Mouse (Mus musculus) heart, embryonic 14.5 days (tissue): Measurements from ENCODE around the gene Myrip. TPM values are rescaled to one million over a fixed set of nuclear protein-coding genes. Genes with fewer than 3 reads are reported as not detected.
"Not testable (repeated sequence)": the region's sequence is repeated elsewhere in the genome, so short reads cannot be mapped to it uniquely, and the experiment has no call there.

ENCODE experiments used
- ATAC-seq: fragments of 200-750 bp; cut with Nextera tagmentation; 2 replicates; pipeline ENCODE4 v1.8.0; 2017; ENCODE audit warnings: low read depth, moderate TSS enrichment; ENCODE audit not compliant: insufficient number of reproducible peaks, insufficient read depth, low FRiP score
- H3K27ac ChIP-seq, 2 experiments: fragments of 200-500 bp in 1 of 2; fragments of 300-500 bp in 1 of 2; sonication (generic) in 1 of 2; replicated peaks in 1 of 2; 2 replicates each; pipeline ENCODE4 v1.5.1; 2012 to 2014; ENCODE audit warnings: low read depth in 2 of 2, low read length in 2 of 2, control low read depth in 1 of 2, mild to moderate bottlenecking in 1 of 2, mixed read lengths in 1 of 2; ENCODE audit not compliant: control insufficient read depth in 1 of 2, insufficient read depth in 1 of 2
- H3K27me3 ChIP-seq: fragments of 300-500 bp; sonication (generic); 2 replicates; pipeline ENCODE4 v1.6.1; 2014; ENCODE audit warnings: mild to moderate bottlenecking, low read length, control low read depth; ENCODE audit not compliant: control insufficient read depth, insufficient read depth
- H3K36me3 ChIP-seq: fragments of 300-500 bp; sonication (generic); 2 replicates; pipeline ENCODE4 v1.6.1; 2014; ENCODE audit warnings: mild to moderate bottlenecking, control low read depth, low read length, mixed read lengths; ENCODE audit not compliant: control insufficient read depth, insufficient read depth
- H3K4me1 ChIP-seq, 2 experiments: fragments of 200-500 bp in 1 of 2; fragments of 300-500 bp in 1 of 2; sonication (generic) in 1 of 2; 2 replicates each; pipeline ENCODE4 v1.6.1; 2012 to 2014; ENCODE audit warnings: low read length in 2 of 2, control low read depth in 1 of 2, mixed read lengths in 1 of 2; ENCODE audit not compliant: control insufficient read depth in 2 of 2, insufficient read depth in 2 of 2
- H3K4me2 ChIP-seq: fragments of 300-500 bp; sonication (generic); 2 replicates; pipeline ENCODE4 v1.6.1; 2014; ENCODE audit warnings: mild to moderate bottlenecking, low read length
- H3K4me3 ChIP-seq, 2 experiments: fragments of 200-500 bp in 1 of 2; fragments of 300-500 bp in 1 of 2; sonication (generic) in 1 of 2; 2 replicates each; pipeline ENCODE4 v1.5.1; 2012 to 2014; ENCODE audit warnings: low read length in 2 of 2, mild to moderate bottlenecking in 2 of 2, control low read depth in 1 of 2, low read depth in 1 of 2, moderate library complexity in 1 of 2; ENCODE audit not compliant: control insufficient read depth in 1 of 2, insufficient read depth in 1 of 2
- H3K9ac ChIP-seq: fragments of 300-500 bp; sonication (generic); 2 replicates; pipeline ENCODE4 v1.6.1; 2014; ENCODE audit warnings: mild to moderate bottlenecking, low read length
- H3K9me3 ChIP-seq: fragments of 300-500 bp; sonication (generic); 2 replicates; pipeline ENCODE4 v1.6.1; 2016; ENCODE audit warnings: low read length, control low read depth; ENCODE audit not compliant: control insufficient read depth
- WGBS: fragments of 180-500 bp; shearing (Covaris S2); extraction: QIAGEN DNeasy Blood & Tissue Kit; methylation state at CpG from one replicate; pipeline ENCODE4 v1.1.7; 2014; 5-methylcytosine and 5-hydroxymethylcytosine counted together
- polyA plus RNA-seq: library from polyadenylated mRNA; unstranded; fragments of >200 nt; fragmentation: Nextera tagmentation; extraction: Ambion mirVana; gene quantifications from 2 replicates; pipeline ENCODE4 v1.2.1, GENCODE M21; 2014

Myrip gene
- polyA plus RNA-seq, 1 experiment from 2014 or later, result 0.46 TPM

DNA sequence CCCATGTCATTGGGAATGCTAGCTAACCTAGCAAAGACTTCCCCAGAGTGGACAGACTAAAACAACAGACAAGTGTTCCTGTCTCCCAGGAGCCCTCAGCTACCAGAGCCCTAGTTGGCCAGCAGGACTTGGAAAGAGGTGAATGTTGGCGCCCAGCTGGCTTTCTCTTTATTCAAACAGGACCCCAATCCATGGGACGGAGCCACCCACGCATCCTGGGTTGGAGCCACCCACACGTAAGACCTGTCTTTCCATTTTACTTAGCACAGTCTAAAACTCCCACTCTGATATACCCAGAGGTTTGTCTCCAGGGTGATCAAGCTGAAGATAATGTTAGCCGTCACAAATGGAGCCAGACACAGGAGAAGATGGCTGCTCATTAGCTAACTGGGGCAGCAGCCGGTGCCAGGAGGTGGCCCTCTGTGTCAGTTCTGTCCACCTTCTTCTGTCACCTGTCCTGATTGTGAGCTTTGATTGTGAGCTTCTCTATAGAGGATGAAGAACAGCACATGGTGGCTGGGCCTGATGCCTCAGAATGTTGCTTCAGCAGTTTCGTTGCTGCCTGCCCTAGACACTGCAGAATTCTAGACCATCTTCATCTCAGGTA, 95.4 kb downstream of the Myrip start:
- no peaks in the 10 kb centered on the region for H3K4me1 ChIP-seq
- ATAC-seq, result no peak
- no peak overlapping the region for H3K4me2 ChIP-seq
- H3K4me3 ChIP-seq, result no peak overlapping the region
- 84% methylated on average over 7 of the region's 7 CpGs for WGBS
- H3K27ac ChIP-seq, result no peak overlapping the region
- H3K36me3 ChIP-seq, result no peaks in the 10 kb centered on the region
- H3K9ac ChIP-seq, result no peak overlapping the region
- no peaks in the 10 kb centered on the region for H3K27me3 ChIP-seq
- no peaks in the 10 kb centered on the region for H3K9me3 ChIP-seq

DNA sequence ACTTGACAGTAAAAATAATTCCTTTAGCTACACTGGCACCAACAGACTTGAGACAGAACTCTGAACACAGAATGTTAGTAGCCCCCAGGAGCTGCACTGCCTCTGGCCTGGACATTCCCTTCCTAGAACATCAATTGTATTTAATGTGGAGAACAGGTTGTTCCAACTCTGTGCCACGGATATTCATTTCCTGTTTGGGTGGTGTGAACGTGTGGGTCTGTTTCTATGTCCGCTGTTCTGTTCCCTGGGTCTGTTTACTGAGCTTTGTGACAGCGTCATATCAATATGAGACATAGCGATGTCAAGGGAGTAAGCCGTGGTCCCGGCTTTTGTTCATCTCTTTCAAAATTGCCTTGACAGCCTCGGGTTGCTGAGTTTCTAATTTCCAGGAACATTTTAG, 97.0 kb downstream of the Myrip start:
- Histone ChIP-seq H3K27ac (no peak overlapping the region), H3K4me2 (no peak overlapping the region), H3K27me3 (no peaks in the 10 kb centered on the region), H3K4me1 (peaks cover 6 to 8% of the 10 kb centered on the region in 2 experiments), H3K9me3 (no peaks in the 10 kb centered on the region), H3K36me3 (no peaks in the 10 kb centered on the region), H3K9ac (no peak overlapping the region), H3K4me3 (no peak overlapping the region)
- ATAC-seq, result no peak
- WGBS, result 77% methylated on average over 8 of the region's 8 CpGs

GRCm38 (mm10) chr9:120399537-120399936, 98.2 kb downstream of the Myrip start:
- not testable (repeated sequence) for H3K9ac ChIP-seq, ATAC-seq, H3K9me3 ChIP-seq, H3K4me3 ChIP-seq, H3K27ac ChIP-seq, H3K4me2 ChIP-seq, H3K36me3 ChIP-seq, H3K27me3 ChIP-seq
- H3K4me1 ChIP-seq, result peaks cover 6 to 14% of the 10 kb centered on the region in 2 experiments
- WGBS, result 85% methylated on average over 2 of the region's 2 CpGs

DNA sequence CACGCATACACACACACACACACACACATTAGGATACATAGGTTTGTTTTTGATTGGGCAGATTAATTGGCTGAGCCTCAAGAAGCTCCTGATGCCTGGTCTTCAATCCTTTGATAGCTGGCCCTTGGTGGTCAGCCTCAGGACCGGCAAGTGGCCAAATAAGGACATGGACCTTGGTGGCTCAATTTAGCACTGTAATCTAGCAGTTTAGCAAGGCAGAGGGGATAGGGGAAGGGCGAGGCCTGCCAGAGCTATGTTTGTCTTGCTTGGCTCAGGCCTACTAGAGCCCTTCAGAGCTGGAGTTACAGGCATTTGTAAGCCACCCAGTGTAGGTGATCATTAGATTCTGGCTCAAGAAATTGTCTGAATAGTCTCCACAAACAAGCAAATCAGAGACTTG, 101.1 kb downstream of the Myrip start:
- Histone ChIP-seq H3K36me3 (no peaks in the 10 kb centered on the region), H3K27me3 (no peaks in the 10 kb centered on the region), H3K9me3 (no peaks in the 10 kb centered on the region), H3K27ac (peak overlapping the region; percentile 36 to 69; a peak in 3 of 4 replicates), H3K4me1 (peaks cover 6 to 14% of the 10 kb centered on the region in 2 experiments), H3K4me2 (no peak overlapping the region), H3K9ac (no peak overlapping the region), H3K4me3 (no peak overlapping the region)
- peak; percentile 58; the same call in 1 of the 2 replicates for ATAC-seq
- WGBS, result 47% methylated on average over 3 of the region's 3 CpGs

- no peak overlapping the region for H3K4me2 ChIP-seq
- H3K4me1 ChIP-seq, result peaks cover 6 to 14% of the 10 kb centered on the region in 2 experiments
- no peaks in the 10 kb centered on the region for H3K27me3 ChIP-seq
- H3K27ac ChIP-seq, result no peak overlapping the region
- 56% methylated on average over 5 of the region's 5 CpGs for WGBS
- H3K4me3 ChIP-seq, result no peak overlapping the region
- H3K36me3 ChIP-seq, result no peaks in the 10 kb centered on the region
- no peaks in the 10 kb centered on the region for H3K9me3 ChIP-seq
- ATAC-seq, result no peak
- H3K9ac ChIP-seq, result no peak overlapping the region
Measured at GRCm38 (mm10) chr9:120403661-120404060, 102.3 kb downstream of the Myrip start.

- no peaks in the 10 kb centered on the region for H3K4me1 ChIP-seq
- no peak overlapping the region for H3K4me3 ChIP-seq
- no peak overlapping the region for H3K4me2 ChIP-seq
- no peaks in the 10 kb centered on the region for H3K9me3 ChIP-seq
- WGBS, result 81% methylated on average over 17 of the region's 17 CpGs
- H3K27me3 ChIP-seq, result no peaks in the 10 kb centered on the region
- H3K27ac ChIP-seq, result no peak overlapping the region
- H3K9ac ChIP-seq, result no peak overlapping the region
- H3K36me3 ChIP-seq, result no peaks in the 10 kb centered on the region
- no peak for ATAC-seq
Measured at GRCm38 (mm10) chr9:120409663-120410181, 108.4 kb downstream of the Myrip start.

DNA sequence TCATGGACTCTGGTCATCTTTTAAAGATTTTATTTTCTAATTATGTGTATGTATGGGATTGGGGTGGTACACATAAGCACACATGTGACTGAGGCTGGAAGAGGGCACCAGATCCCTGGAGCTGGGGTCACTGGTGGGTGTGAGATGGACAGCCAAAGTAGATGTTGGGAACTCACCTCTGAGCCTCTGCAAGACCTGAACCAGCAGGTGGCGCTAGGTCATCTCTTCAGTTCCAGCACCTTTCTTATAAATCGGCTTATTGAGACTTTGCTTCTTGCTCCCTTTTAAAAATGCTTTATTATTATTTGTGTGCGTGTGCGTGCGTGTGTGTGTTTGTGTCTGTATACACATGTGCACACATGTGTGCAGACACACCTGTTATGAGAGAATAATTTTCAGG, 109.1 kb downstream of the Myrip start:
- Histone ChIP-seq H3K4me1 (no peaks in the 10 kb centered on the region), H3K27me3 (no peaks in the 10 kb centered on the region), H3K9ac (no peak overlapping the region), H3K9me3 (no peaks in the 10 kb centered on the region), H3K4me3 (no peak overlapping the region), H3K4me2 (no peak overlapping the region), H3K27ac (no peak overlapping the region), H3K36me3 (no peaks in the 10 kb centered on the region)
- no peak for ATAC-seq
- WGBS, result 23% methylated on average over 5 of the region's 5 CpGs

DNA sequence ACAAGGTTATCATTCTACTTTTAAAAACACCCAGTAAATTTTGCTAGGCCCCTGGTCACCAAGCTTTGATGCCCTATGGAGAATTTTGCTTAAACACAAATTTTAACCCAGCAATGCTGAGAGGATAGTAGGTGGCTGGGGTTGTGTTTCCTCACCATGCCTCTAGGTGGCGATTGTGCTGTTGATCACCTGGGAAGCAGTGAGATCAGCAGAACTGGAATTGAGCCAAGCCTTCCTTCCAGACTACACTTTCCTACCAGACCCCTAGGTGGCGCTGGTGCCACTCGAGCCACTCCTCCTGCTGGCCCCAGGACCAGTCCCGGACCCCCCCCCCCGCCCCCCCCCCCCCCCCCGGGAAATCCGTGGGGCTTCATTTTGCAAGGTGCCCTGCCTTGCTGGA, 114.2 kb downstream of the Myrip start:
- H3K4me1 ChIP-seq, result no peaks in the 10 kb centered on the region
- 0% methylated on average over 4 of the region's 7 CpGs for WGBS
- no peaks in the 10 kb centered on the region for H3K9me3 ChIP-seq
- H3K4me2 ChIP-seq, result no peak overlapping the region
- H3K9ac ChIP-seq, result no peak overlapping the region
- no peaks in the 10 kb centered on the region for H3K36me3 ChIP-seq
- H3K27ac ChIP-seq, result no peak overlapping the region
- no peak for ATAC-seq
- no peak overlapping the region for H3K4me3 ChIP-seq
- H3K27me3 ChIP-seq, result no peaks in the 10 kb centered on the region
